Mouse (Mus musculus) pancreas, adult 10 weeks (tissue): ENCODE results near the gene Tmem144. TPM values are rescaled to one million over a fixed set of nuclear protein-coding genes. Genes with fewer than 3 reads are reported as not detected.

Experiments
- polyA plus RNA-seq: library from polyadenylated mRNA; stranded (reverse); fragments of 350-450 nt; fragmentation: Illumina TruSeq; extraction: RNeasy Lipid Tissue Mini Kit (QIAGEN cat#74804); gene quantifications from one replicate; pipeline ENCODE4 v1.2.3, GENCODE M21; 2015; ENCODE audit warnings: low read depth, low replicate concordance; ENCODE audit not compliant: insufficient read depth

The Tmem144 gene
- not detected for polyA plus RNA-seq

DNA sequence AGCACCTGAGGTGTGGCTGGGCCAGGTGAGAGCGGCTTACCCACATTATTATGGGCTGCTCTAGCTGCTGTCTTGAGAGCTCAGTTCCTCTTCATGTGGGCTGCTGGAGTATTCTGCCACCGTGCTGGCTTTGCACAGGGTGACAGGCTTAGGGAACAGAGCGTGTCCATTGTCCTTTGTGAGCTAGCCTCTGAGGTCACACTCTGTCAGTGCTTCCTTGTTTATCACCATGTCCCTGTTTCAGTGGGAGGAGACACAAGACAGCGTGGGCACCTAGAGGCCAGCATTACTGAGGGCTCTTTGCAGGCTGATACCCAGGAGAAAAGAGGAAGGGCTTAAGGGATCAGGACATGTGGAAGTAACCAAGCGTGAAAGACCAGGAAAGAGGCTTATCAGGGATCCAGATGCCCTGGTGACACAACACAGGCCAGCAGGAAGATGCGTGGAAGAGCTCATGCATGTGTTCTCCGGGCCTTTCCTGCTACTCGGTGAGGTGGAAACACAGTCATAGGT is at the start of gene Tmem144:
Gene Tmem144, minus strand, starts transcription at position 120 of the 513 bp plus-strand sequence.

DNA sequence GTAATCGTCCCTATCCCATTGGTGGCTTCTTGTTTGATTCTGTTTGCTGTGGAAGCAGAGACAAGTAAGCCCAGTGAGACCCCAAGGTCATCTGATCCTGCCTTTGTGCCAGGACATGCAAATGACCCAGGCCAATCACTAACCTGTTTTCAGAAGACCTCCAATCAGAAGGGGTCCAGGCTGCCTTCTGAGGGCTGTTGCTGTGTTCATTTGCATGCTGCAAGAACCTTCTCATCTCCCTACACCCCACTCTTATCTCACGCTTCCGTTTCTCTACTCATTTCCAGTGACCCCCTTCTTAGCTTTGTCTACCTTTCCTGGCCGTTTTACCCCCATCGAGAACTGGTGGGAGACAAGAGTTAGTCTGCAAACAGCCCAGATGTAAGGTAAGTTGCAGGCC is 31.7 kb upstream of the Tmem144 start, which contains the start of gene Fam198b:
Gene Fam198b, plus strand, starts transcription at position 229 of the 400 bp plus-strand sequence.

Other genes starting within 250 kb of the Tmem144 start
- gene 4930579G24Rik, start 223.7 kb downstream of the Tmem144 start, polyA plus RNA-seq: 0.41 TPM
- gene Etfdh, start 223.3 kb downstream of the Tmem144 start, polyA plus RNA-seq: 9.7 TPM
- not detected for gene Rxfp1, start 114.9 kb downstream of the Tmem144 start, polyA plus RNA-seq
- gene Fam198b, start 31.8 kb upstream of the Tmem144 start, polyA plus RNA-seq: 3.3 TPM